Mouse (Mus musculus): Measurements from ENCODE around the gene Dbndd2.

The Dbndd2 gene

GRCm38 (mm10) chr2:164540652-164541427 is 54.9 kb downstream of the Dbndd2 start:
- DNase-seq (ENCODE audit: low spot score) = no peak

- DNase-seq (ENCODE audit: low spot score) = no peak
Measured at GRCm38 (mm10) chr2:164542132-164542531, 56.2 kb downstream of the Dbndd2 start.

GRCm38 (mm10) chr2:164542598-164542997 is 56.7 kb downstream of the Dbndd2 start:
- DNase-seq (ENCODE audit: low spot score) = no peak

All from lung, postnatal 25 days (tissue).